Mouse (Mus musculus): ENCODE data around the gene Panx1. TPM values are rescaled to one million over a fixed set of nuclear protein-coding genes. Genes with fewer than 3 reads are reported as not detected.

Panx1 gene
- polyA plus RNA-seq, 1 experiment from 2014 or later = 99.5 TPM

- Histone ChIP-seq H3K9me3 (no peaks in the 10 kb centered on the region), H3K4me3 (no peak overlapping the region), H3K27me3 (ENCODE audit: insufficient read depth, poor library complexity, severe bottlenecking) (no peaks in the 10 kb centered on the region), H3K4me1 (replicated peaks) (no peaks in the 10 kb centered on the region), H3K36me3 (no peaks in the 10 kb centered on the region), H3K27ac (no peak overlapping the region)
- no peak for DNase-seq (ENCODE audit: low spot score)
These were observed 62.6 kb downstream of the Panx1 start for GRCm38 (mm10) chr9:14982683-14983082.

GRCm38 (mm10) chr9:14981539-14982155 is 63.6 kb downstream of the Panx1 start:
- WGBS = 84% methylated on average over 4 of the region's 4 CpGs
- Histone ChIP-seq H3K9me3 (no peaks in the 10 kb centered on the region), H3K27me3 (ENCODE audit: insufficient read depth, poor library complexity, severe bottlenecking) (no peaks in the 10 kb centered on the region), H3K4me3 (no peak overlapping the region), H3K36me3 (no peaks in the 10 kb centered on the region), H3K27ac (no peak overlapping the region), H3K4me1 (replicated peaks) (no peaks in the 10 kb centered on the region)
- DNase-seq (ENCODE audit: low spot score) = no peak

GRCm38 (mm10) chr9:14974251-14975232 is 70.7 kb downstream of the Panx1 start:
- Histone ChIP-seq H3K9me3 (no peaks in the 10 kb centered on the region), H3K4me1 (replicated peaks) (no peaks in the 10 kb centered on the region), H3K4me3 (no peak overlapping the region), H3K27me3 (ENCODE audit: insufficient read depth, poor library complexity, severe bottlenecking) (no peaks in the 10 kb centered on the region), H3K27ac (no peak overlapping the region), H3K36me3 (no peaks in the 10 kb centered on the region)
- WGBS = 87% methylated on average over 6 of the region's 6 CpGs
- DNase-seq (ENCODE audit: low spot score) = no peak

- no peak for DNase-seq (ENCODE audit: low spot score)
- no peaks in the 10 kb centered on the region for H3K4me1 ChIP-seq (replicated peaks)
- H3K27ac ChIP-seq = no peak overlapping the region
- 88% methylated on average over 7 of the region's 7 CpGs for WGBS
- no peaks in the 10 kb centered on the region for H3K9me3 ChIP-seq
- no peaks in the 10 kb centered on the region for H3K27me3 ChIP-seq (ENCODE audit: insufficient read depth, poor library complexity, severe bottlenecking)
- H3K4me3 ChIP-seq = no peak overlapping the region
- H3K36me3 ChIP-seq = no peaks in the 10 kb centered on the region
These were observed 71.5 kb downstream of the Panx1 start for GRCm38 (mm10) chr9:14973762-14974161.

GRCm38 (mm10) chr9:14970805-14971525 is 74.3 kb downstream of the Panx1 start:
- Histone ChIP-seq H3K36me3 (no peaks in the 10 kb centered on the region), H3K9me3 (no peaks in the 10 kb centered on the region), H3K27me3 (ENCODE audit: insufficient read depth, poor library complexity, severe bottlenecking) (no peaks in the 10 kb centered on the region), H3K4me1 (replicated peaks) (no peaks in the 10 kb centered on the region), H3K4me3 (no peak overlapping the region), H3K27ac (no peak overlapping the region)
- WGBS = 86% methylated on average over 3 of the region's 3 CpGs
- no peak for DNase-seq (ENCODE audit: low spot score)

GRCm38 (mm10) chr9:14970211-14970610 is 75.1 kb downstream of the Panx1 start:
- no peak overlapping the region for H3K4me3 ChIP-seq
- no peak overlapping the region for H3K27ac ChIP-seq
- H3K36me3 ChIP-seq = no peaks in the 10 kb centered on the region
- no peaks in the 10 kb centered on the region for H3K9me3 ChIP-seq
- H3K4me1 ChIP-seq (replicated peaks) = no peaks in the 10 kb centered on the region
- no peak for DNase-seq (ENCODE audit: low spot score)
- 87% methylated on average over 4 of the region's 4 CpGs for WGBS
- H3K27me3 ChIP-seq (ENCODE audit: insufficient read depth, poor library complexity, severe bottlenecking) = no peaks in the 10 kb centered on the region

GRCm38 (mm10) chr9:14967598-14967997 is 77.7 kb downstream of the Panx1 start:
- Histone ChIP-seq H3K4me3 (no peak overlapping the region), H3K4me1 (replicated peaks) (no peaks in the 10 kb centered on the region), H3K27ac (no peak overlapping the region), H3K27me3 (ENCODE audit: insufficient read depth, poor library complexity, severe bottlenecking) (no peaks in the 10 kb centered on the region), H3K9me3 (no peaks in the 10 kb centered on the region), H3K36me3 (no peaks in the 10 kb centered on the region)
- WGBS = 95% methylated on average over 1 of the region's 1 CpGs
- DNase-seq (ENCODE audit: low spot score) = no peak

GRCm38 (mm10) chr9:14966787-14967186 is 78.5 kb downstream of the Panx1 start:
- Histone ChIP-seq H3K9me3 (no peaks in the 10 kb centered on the region), H3K36me3 (no peaks in the 10 kb centered on the region), H3K4me3 (no peak overlapping the region), H3K4me1 (replicated peaks) (no peaks in the 10 kb centered on the region), H3K27ac (no peak overlapping the region), H3K27me3 (ENCODE audit: insufficient read depth, poor library complexity, severe bottlenecking) (no peaks in the 10 kb centered on the region)
- 70% methylated on average over 4 of the region's 4 CpGs for WGBS
- DNase-seq (ENCODE audit: low spot score) = no peak

- no peaks in the 10 kb centered on the region for H3K27me3 ChIP-seq (ENCODE audit: insufficient read depth, poor library complexity, severe bottlenecking)
- H3K36me3 ChIP-seq = no peaks in the 10 kb centered on the region
- H3K4me1 ChIP-seq (replicated peaks) = no peaks in the 10 kb centered on the region
- H3K4me3 ChIP-seq = no peak overlapping the region
- H3K27ac ChIP-seq = no peak overlapping the region
- DNase-seq (ENCODE audit: low spot score) = no peak
- H3K9me3 ChIP-seq = no peaks in the 10 kb centered on the region
These were observed 79.9 kb downstream of the Panx1 start for GRCm38 (mm10) chr9:14965368-14965767.

GRCm38 (mm10) chr9:14962769-14963168 is 82.5 kb downstream of the Panx1 start:
- no peaks in the 10 kb centered on the region for H3K9me3 ChIP-seq
- 67% methylated on average over 1 of the region's 1 CpGs for WGBS
- no peaks in the 10 kb centered on the region for H3K4me1 ChIP-seq (replicated peaks)
- no peaks in the 10 kb centered on the region for H3K27me3 ChIP-seq (ENCODE audit: insufficient read depth, poor library complexity, severe bottlenecking)
- H3K4me3 ChIP-seq = no peak overlapping the region
- no peak overlapping the region for H3K27ac ChIP-seq
- H3K36me3 ChIP-seq = no peaks in the 10 kb centered on the region
- DNase-seq (ENCODE audit: low spot score) = no peak

- Histone ChIP-seq H3K9me3 (peaks cover 3% of the 10 kb centered on the region; the same call in 1 of the 2 replicates), H3K36me3 (no peaks in the 10 kb centered on the region), H3K27me3 (ENCODE audit: insufficient read depth, poor library complexity, severe bottlenecking) (no peaks in the 10 kb centered on the region), H3K27ac (no peak overlapping the region), H3K4me3 (no peak overlapping the region), H3K4me1 (replicated peaks) (0 out of 2 replicates have a peak, but pooled peaks cover 7% of the 10 kb centered on the region)
- no peak for DNase-seq (ENCODE audit: low spot score)
- 79% methylated on average over 1 of the region's 1 CpGs for WGBS
These were observed 90.6 kb downstream of the Panx1 start for GRCm38 (mm10) chr9:14954659-14955058.

Measured in hindbrain, embryonic 10.5 days (tissue).